Mouse (Mus musculus) embryonic facial prominence, embryonic 13.5 days (tissue): ENCODE measurements at regions not wholly inside any gene's neighbourhood (a gene's known extent, or its start where the extent isn't known, plus 50 kb on each side); places are given as distances from the start of the nearest gene placed in this dataset.
A peak's percentile ranks its signal among the peaks of the same experiment; 100 is the strongest.

ENCODE experiments used
- ATAC-seq: fragments of 200-750 bp; cut with Nextera tagmentation; 2 replicates; pipeline ENCODE4 v1.8.0; 2017; ENCODE audit warnings: low read depth; ENCODE audit not compliant: insufficient number of reproducible peaks, insufficient read depth, low FRiP score, low TSS enrichment
- H3K27ac ChIP-seq: fragments of 300-500 bp; sonication (generic); 2 replicates; pipeline ENCODE4 v1.5.1; 2015; ENCODE audit warnings: moderate library complexity, mild to moderate bottlenecking, inconsistent platforms
- H3K27me3 ChIP-seq: fragments of 300-500 bp; sonication (generic); 2 replicates; pipeline ENCODE4 v1.6.1; 2015; ENCODE audit warnings: mild to moderate bottlenecking, inconsistent platforms
- H3K36me3 ChIP-seq: fragments of 300-500 bp; sonication (generic); 2 replicates; pipeline ENCODE4 v1.6.1; 2015; ENCODE audit warnings: mild to moderate bottlenecking, inconsistent platforms
- H3K4me1 ChIP-seq: fragments of 300-500 bp; sonication (generic); 2 replicates; pipeline ENCODE4 v1.6.1; 2015; ENCODE audit warnings: inconsistent platforms
- H3K4me2 ChIP-seq: fragments of 300-500 bp; sonication (generic); 2 replicates; pipeline ENCODE4 v1.6.1; 2015; ENCODE audit warnings: moderate library complexity, mild to moderate bottlenecking, inconsistent platforms
- H3K4me3 ChIP-seq: fragments of 300-500 bp; sonication (generic); 2 replicates; pipeline ENCODE4 v1.5.1; 2015; ENCODE audit warnings: mild to moderate bottlenecking, inconsistent platforms
- H3K9ac ChIP-seq: fragments of 300-500 bp; sonication (generic); 2 replicates; pipeline ENCODE4 v1.6.1; 2015; ENCODE audit warnings: mild to moderate bottlenecking, inconsistent platforms
- H3K9me3 ChIP-seq: fragments of 300-500 bp; sonication (generic); 2 replicates; pipeline ENCODE4 v1.6.1; 2016; ENCODE audit warnings: inconsistent platforms
- WGBS: fragments of 180-500 bp; shearing (Covaris S2); methylation state at CpG from one replicate; pipeline ENCODE4 v1.1.7; 2015; ENCODE audit warnings: mixed read lengths; 5-methylcytosine and 5-hydroxymethylcytosine counted together

- Histone ChIP-seq H3K9me3 (no peaks in the 10 kb centered on the region), H3K4me3 (no peak overlapping the region), H3K27ac (no peak overlapping the region), H3K4me1 (peaks cover 22% of the 10 kb centered on the region), H3K4me2 (no peak overlapping the region), H3K36me3 (no peaks in the 10 kb centered on the region), H3K9ac (no peak overlapping the region), H3K27me3 (no peaks in the 10 kb centered on the region)
- 78% methylated on average over 2 of the region's 2 CpGs for WGBS
- ATAC-seq: no peak
Measured at GRCm38 (mm10) chr4:150715051-150715450, 63.1 kb upstream of the Slc45a1 start.

- no peaks in the 10 kb centered on the region for H3K36me3 ChIP-seq
- no peak overlapping the region for H3K27ac ChIP-seq
- no peak for ATAC-seq
- H3K4me1 ChIP-seq: peaks cover 23% of the 10 kb centered on the region
- no peak overlapping the region for H3K4me2 ChIP-seq
- WGBS: 23% methylated on average over 5 of the region's 5 CpGs
- H3K4me3 ChIP-seq: no peak overlapping the region
- no peaks in the 10 kb centered on the region for H3K9me3 ChIP-seq
- no peaks in the 10 kb centered on the region for H3K27me3 ChIP-seq
- H3K9ac ChIP-seq: no peak overlapping the region
Measured at GRCm38 (mm10) chr4:150713291-150713690, 61.3 kb upstream of the Slc45a1 start.

GRCm38 (mm10) chr4:150712856-150713255 is 60.9 kb upstream of the Slc45a1 start:
- Histone ChIP-seq H3K27ac (peak overlapping the region; percentile 29; the same call in 1 of the 2 replicates), H3K27me3 (no peaks in the 10 kb centered on the region)
- 44% methylated on average over 10 of the region's 10 CpGs for WGBS

GRCm38 (mm10) chr4:150711646-150712045 is 59.7 kb upstream of the Slc45a1 start:
- Histone ChIP-seq H3K9me3 (no peaks in the 10 kb centered on the region), H3K4me1 (peaks cover 19% of the 10 kb centered on the region), H3K9ac (no peak overlapping the region), H3K27me3 (no peaks in the 10 kb centered on the region), H3K4me2 (no peak overlapping the region), H3K27ac (no peak overlapping the region), H3K4me3 (no peak overlapping the region), H3K36me3 (no peaks in the 10 kb centered on the region)
- 83% methylated on average over 6 of the region's 6 CpGs for WGBS
- ATAC-seq: no peak

More at GRCm38 (mm10) chr4:150712856-150713255, 60.9 kb upstream of the Slc45a1 start:
- Histone ChIP-seq H3K4me1 (peaks cover 23% of the 10 kb centered on the region), H3K4me3 (no peak overlapping the region), H3K36me3 (no peaks in the 10 kb centered on the region), H3K4me2 (no peak overlapping the region), H3K9ac (no peak overlapping the region), H3K9me3 (no peaks in the 10 kb centered on the region)
- ATAC-seq: no peak

DNA sequence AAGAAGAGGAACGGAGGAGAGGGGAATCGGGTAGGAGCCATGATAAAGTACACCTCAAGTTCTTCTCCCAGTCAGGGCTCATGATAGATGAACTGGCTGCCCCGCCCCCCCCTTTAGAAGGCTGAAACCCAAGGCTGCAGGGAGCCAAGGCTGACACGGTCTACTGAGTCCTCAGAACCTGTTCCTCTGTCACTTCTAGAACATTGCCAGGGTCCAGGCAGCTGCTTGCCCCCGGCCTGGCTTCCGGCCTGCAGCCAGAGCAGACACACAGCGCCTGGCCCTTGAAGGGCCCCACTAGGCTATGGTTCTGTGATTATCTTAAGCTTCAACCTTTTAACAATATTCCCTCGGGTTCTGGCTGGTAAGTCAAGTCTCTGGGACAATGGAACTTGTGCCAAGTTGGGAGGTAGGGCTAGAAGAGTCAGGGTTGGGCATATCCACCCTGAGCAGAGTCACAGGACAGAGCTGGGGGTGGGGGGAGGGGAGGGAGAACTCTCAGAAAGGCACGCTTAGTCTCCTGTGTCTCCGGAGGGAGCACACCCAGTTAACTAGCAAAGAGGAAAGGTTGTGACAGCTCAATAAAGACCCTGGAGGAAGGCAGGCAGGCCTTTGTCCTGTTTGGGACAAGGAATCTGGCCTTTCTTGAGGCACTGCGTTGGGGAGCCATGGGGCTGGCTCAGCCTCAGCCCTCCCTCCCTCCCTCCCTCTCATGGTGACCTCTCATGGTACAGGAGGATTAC is 57.6 kb upstream of the Slc45a1 start:
- no peak for ATAC-seq
- Histone ChIP-seq H3K4me1 (peaks cover 19% of the 10 kb centered on the region), H3K9me3 (no peaks in the 10 kb centered on the region), H3K27ac (no peak overlapping the region), H3K9ac (no peak overlapping the region), H3K4me2 (no peak overlapping the region), H3K36me3 (no peaks in the 10 kb centered on the region), H3K4me3 (no peak overlapping the region), H3K27me3 (no peaks in the 10 kb centered on the region)
- 40% methylated on average over 11 of the region's 11 CpGs for WGBS

- Histone ChIP-seq H3K4me2 (no peak overlapping the region), H3K9ac (no peak overlapping the region), H3K9me3 (peaks cover 4% of the 10 kb centered on the region; the same call in 1 of the 2 replicates), H3K4me1 (peaks cover 19% of the 10 kb centered on the region), H3K27me3 (no peaks in the 10 kb centered on the region), H3K27ac (no peak overlapping the region), H3K4me3 (no peak overlapping the region), H3K36me3 (no peaks in the 10 kb centered on the region)
- ATAC-seq: no peak
- 76% methylated on average over 4 of the region's 4 CpGs for WGBS
Measured at GRCm38 (mm10) chr4:150708572-150708984, 56.6 kb upstream of the Slc45a1 start.

- Histone ChIP-seq H3K27ac (no peak overlapping the region), H3K36me3 (no peaks in the 10 kb centered on the region), H3K4me1 (peaks cover 19% of the 10 kb centered on the region), H3K9ac (no peak overlapping the region), H3K9me3 (peaks cover 8% of the 10 kb centered on the region; the same call in 1 of the 2 replicates), H3K4me2 (no peak overlapping the region), H3K27me3 (no peaks in the 10 kb centered on the region), H3K4me3 (no peak overlapping the region)
- 78% methylated on average over 20 of the region's 20 CpGs for WGBS
- no peak for ATAC-seq
Measured at GRCm38 (mm10) chr4:150707725-150708571, 56.0 kb upstream of the Slc45a1 start.

DNA sequence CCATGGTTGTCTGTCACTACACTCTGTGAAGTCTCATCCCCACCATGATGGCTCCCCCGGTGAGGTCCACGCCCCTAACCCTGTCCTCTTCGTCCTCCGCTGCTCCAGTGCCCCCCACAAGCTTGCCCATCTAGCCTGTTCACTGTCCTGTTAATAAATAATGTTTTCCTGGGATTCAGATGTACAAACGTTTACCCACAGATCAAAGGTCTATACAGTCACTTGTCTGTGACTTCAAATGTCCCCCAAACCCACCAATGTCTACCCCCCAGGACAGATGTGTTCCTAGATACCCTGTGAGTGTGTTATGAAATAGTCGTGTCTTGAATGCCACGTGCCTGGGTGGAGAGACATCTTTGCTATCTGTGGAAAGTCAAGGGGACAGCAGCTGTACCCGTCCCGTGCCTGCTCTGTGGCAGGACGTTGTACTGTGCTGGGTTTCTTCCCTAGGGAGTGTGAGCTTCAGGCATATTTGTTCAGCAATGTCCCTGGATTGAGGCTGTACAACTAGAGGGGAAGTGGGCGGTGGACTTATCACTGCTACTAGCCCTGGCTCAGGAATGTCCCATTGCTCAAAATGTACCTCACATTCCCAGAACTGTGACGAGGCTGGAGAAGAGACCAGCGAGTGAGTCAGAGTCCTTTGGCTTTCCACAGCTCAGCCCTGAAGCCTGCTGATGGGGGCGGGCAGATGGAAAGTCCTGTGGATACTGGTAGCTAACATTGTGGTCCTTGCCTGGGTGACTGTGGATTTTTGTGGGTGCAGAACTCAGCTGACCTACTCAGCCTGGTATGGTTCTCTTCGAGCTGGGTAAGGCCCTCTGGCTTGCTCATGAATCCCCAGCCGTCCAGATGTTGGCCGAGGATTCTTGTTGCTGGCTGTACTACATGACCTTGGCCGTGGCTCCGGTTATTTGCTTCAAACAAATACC is 55.1 kb upstream of the Slc45a1 start:
- no peak overlapping the region for H3K4me2 ChIP-seq
- no peaks in the 10 kb centered on the region for H3K27me3 ChIP-seq
- peaks cover 8% of the 10 kb centered on the region; the same call in 1 of the 2 replicates for H3K9me3 ChIP-seq
- peaks cover 14% of the 10 kb centered on the region for H3K4me1 ChIP-seq
- H3K9ac ChIP-seq: no peak overlapping the region
- no peak overlapping the region for H3K4me3 ChIP-seq
- no peak for ATAC-seq
- WGBS: 73% methylated on average over 19 of the region's 19 CpGs
- no peaks in the 10 kb centered on the region for H3K36me3 ChIP-seq
- H3K27ac ChIP-seq: no peak overlapping the region

DNA sequence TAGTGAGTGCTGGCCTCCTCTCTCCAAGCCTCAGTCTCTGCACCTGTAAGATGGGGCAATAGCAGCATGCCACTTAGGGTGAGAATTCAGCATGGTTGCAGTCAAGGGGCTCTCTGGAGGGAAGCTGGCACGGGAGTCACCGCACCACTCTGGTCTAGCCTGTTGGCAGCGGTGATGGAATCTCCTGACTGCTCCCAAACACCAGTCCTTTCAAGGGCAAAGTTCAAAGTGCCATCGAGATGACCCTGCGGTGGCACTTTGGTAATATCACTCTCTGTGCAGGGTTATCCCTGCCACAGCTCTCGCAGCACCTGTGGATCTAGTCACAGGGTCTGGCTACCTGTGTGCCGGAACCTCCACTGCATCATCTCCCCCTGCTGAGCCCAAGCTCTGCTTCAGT is 54.3 kb upstream of the Slc45a1 start:
- Histone ChIP-seq H3K4me1 (peaks cover 14% of the 10 kb centered on the region), H3K9ac (no peak overlapping the region), H3K4me2 (no peak overlapping the region), H3K27me3 (no peaks in the 10 kb centered on the region), H3K36me3 (no peaks in the 10 kb centered on the region), H3K4me3 (no peak overlapping the region), H3K27ac (no peak overlapping the region), H3K9me3 (peaks cover 8% of the 10 kb centered on the region; the same call in 1 of the 2 replicates)
- no peak for ATAC-seq
- 92% methylated on average over 7 of the region's 7 CpGs for WGBS

DNA sequence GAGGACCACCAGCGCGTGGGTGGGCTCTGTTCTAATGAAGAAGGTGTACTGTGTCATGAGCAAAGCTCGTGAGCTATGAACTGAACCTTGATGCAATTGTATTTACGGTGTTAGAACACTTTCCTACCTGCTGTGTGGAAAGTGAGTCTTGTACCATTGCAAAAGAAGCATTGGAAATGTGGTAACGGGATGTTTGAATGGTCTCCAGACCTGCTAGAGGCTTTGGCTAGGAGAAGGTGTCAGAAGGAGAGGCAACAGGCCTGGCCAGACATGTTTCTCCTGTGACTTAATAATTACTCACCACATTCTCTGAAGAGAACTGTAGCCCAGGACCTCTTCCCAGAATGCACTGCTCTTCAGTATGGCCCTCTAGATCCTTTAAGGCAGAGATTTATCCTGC is 51.3 kb upstream of the Slc45a1 start:
- Histone ChIP-seq H3K4me2 (no peak overlapping the region), H3K4me3 (no peak overlapping the region), H3K27me3 (no peaks in the 10 kb centered on the region), H3K9me3 (peaks cover 8% of the 10 kb centered on the region; the same call in 1 of the 2 replicates), H3K27ac (no peak overlapping the region), H3K4me1 (0 out of 2 replicates have a peak, but pooled peaks cover 5% of the 10 kb centered on the region), H3K9ac (no peak overlapping the region), H3K36me3 (no peaks in the 10 kb centered on the region)
- ATAC-seq: no peak
- 85% methylated on average over 5 of the region's 5 CpGs for WGBS
